Mouse (Mus musculus) stomach, embryonic 14.5 days (tissue): ENCODE data around the gene Gprc5d. TPM values are rescaled to one million over a fixed set of nuclear protein-coding genes. Genes with fewer than 3 reads are reported as not detected.

Source experiments
- ATAC-seq: fragments of 200-750 bp; cut with Nextera tagmentation; 2 replicates; pipeline ENCODE4 v1.8.0; 2017; ENCODE audit warnings: low read depth, moderate TSS enrichment; ENCODE audit not compliant: insufficient number of reproducible peaks, insufficient read depth, low FRiP score
- H3K27ac ChIP-seq: fragments of 300-500 bp; sonication (generic); 2 replicates; pipeline ENCODE4 v1.5.1; 2014; ENCODE audit warnings: mild to moderate bottlenecking, low read length, moderate library complexity, mixed read lengths
- H3K27me3 ChIP-seq: fragments of 300-500 bp; sonication (generic); 2 replicates; pipeline ENCODE4 v1.6.1; 2014; ENCODE audit warnings: low read length, control low read depth, mixed read lengths; ENCODE audit not compliant: control insufficient read depth, insufficient read depth
- H3K36me3 ChIP-seq: fragments of 300-500 bp; sonication (generic); 2 replicates; pipeline ENCODE4 v1.6.1; 2014; ENCODE audit warnings: mild to moderate bottlenecking, control low read depth, low read length, moderate library complexity, mixed read lengths; ENCODE audit not compliant: control insufficient read depth, insufficient read depth
- H3K4me1 ChIP-seq: fragments of 300-500 bp; sonication (generic); 2 replicates; pipeline ENCODE4 v1.6.1; 2014; ENCODE audit warnings: low read length, control low read depth, mixed read lengths; ENCODE audit not compliant: control insufficient read depth, insufficient read depth
- H3K4me2 ChIP-seq: fragments of 300-500 bp; sonication (generic); replicated peaks from 2 replicates; pipeline ENCODE4 v1.6.1; 2014; ENCODE audit warnings: low read depth, low read length, control low read depth
- H3K4me3 ChIP-seq: fragments of 300-500 bp; sonication (generic); 2 replicates; pipeline ENCODE4 v1.5.1; 2014; ENCODE audit warnings: low read depth, low read length, control low read depth
- H3K9ac ChIP-seq: fragments of 300-500 bp; sonication (generic); replicated peaks from 2 replicates; pipeline ENCODE4 v1.6.1; 2014; ENCODE audit warnings: low read depth, mild to moderate bottlenecking, control low read depth, low read length, moderate library complexity, mixed read lengths
- H3K9me3 ChIP-seq: fragments of 300-500 bp; sonication (generic); 2 replicates; pipeline ENCODE4 v1.6.1; 2016; ENCODE audit warnings: low read depth, low read length, control low read depth; ENCODE audit not compliant: control insufficient read depth
- whole genome bisulfite sequencing: fragments of 180-500 bp; shearing (Covaris S2); extraction: QIAGEN DNeasy Blood & Tissue Kit; methylation state at CpG from one replicate; pipeline ENCODE4 v1.1.7; 2014; 5-methylcytosine and 5-hydroxymethylcytosine counted together
- polyA plus RNA-seq: library from polyadenylated mRNA; unstranded; fragments of >200 nt; fragmentation: Nextera tagmentation; extraction: Ambion mirVana; gene quantifications from 2 replicates; pipeline ENCODE4 v1.2.1, GENCODE M21; 2014

Gprc5d gene
- polyA plus RNA-seq, 1 experiment from 2014 or later, result not detected

GRCm38 (mm10) chr6:135157496-135157895 lies 39.4 kb upstream of the Gprc5d start:
- ATAC-seq, result no peak
- H3K9me3 ChIP-seq, result no peaks in the 10 kb centered on the region
- no peak overlapping the region for H3K9ac ChIP-seq

GRCm38 (mm10) chr6:135156597-135156996 lies 38.5 kb upstream of the Gprc5d start:
- Histone ChIP-seq H3K4me3 (no peak overlapping the region), H3K4me1 (no peaks in the 10 kb centered on the region), H3K9me3 (no peaks in the 10 kb centered on the region), H3K9ac (no peak overlapping the region), H3K27ac (no peak overlapping the region), H3K36me3 (no peaks in the 10 kb centered on the region), H3K4me2 (no peak overlapping the region), H3K27me3 (no peaks in the 10 kb centered on the region)
- WGBS, result 78% methylated on average over 8 of the region's 8 CpGs
- ATAC-seq, result no peak

More at GRCm38 (mm10) chr6:135157496-135157895, 39.4 kb upstream of the Gprc5d start:
- Histone ChIP-seq H3K4me1 (no peaks in the 10 kb centered on the region), H3K27me3 (no peaks in the 10 kb centered on the region), H3K36me3 (no peaks in the 10 kb centered on the region), H3K4me3 (no peak overlapping the region), H3K4me2 (no peak overlapping the region), H3K27ac (no peak overlapping the region)
- WGBS, result 55% methylated on average over 4 of the region's 4 CpGs

GRCm38 (mm10) chr6:135153719-135154118 lies 35.6 kb upstream of the Gprc5d start:
- no peak overlapping the region for H3K9ac ChIP-seq
- WGBS, result 86% methylated on average over 5 of the region's 5 CpGs
- no peaks in the 10 kb centered on the region for H3K36me3 ChIP-seq
- no peak for ATAC-seq
- H3K9me3 ChIP-seq, result no peaks in the 10 kb centered on the region
- no peaks in the 10 kb centered on the region for H3K27me3 ChIP-seq
- H3K4me3 ChIP-seq, result no peak overlapping the region
- no peak overlapping the region for H3K27ac ChIP-seq
- H3K4me1 ChIP-seq, result no peaks in the 10 kb centered on the region
- no peak overlapping the region for H3K4me2 ChIP-seq

GRCm38 (mm10) chr6:135150311-135150710 lies 32.2 kb upstream of the Gprc5d start:
- 41% methylated on average over 5 of the region's 5 CpGs for WGBS
- Histone ChIP-seq H3K27me3 (no peaks in the 10 kb centered on the region), H3K4me3 (no peak overlapping the region), H3K4me2 (no peak overlapping the region), H3K27ac (no peak overlapping the region), H3K4me1 (no peaks in the 10 kb centered on the region), H3K9ac (no peak overlapping the region), H3K9me3 (no peaks in the 10 kb centered on the region), H3K36me3 (no peaks in the 10 kb centered on the region; the same call in 1 of the 2 replicates)
- ATAC-seq, result 0 out of 2 replicates have a peak, but pooled peaks have one; percentile 7

- Histone ChIP-seq H3K4me3 (no peak overlapping the region), H3K27ac (no peak overlapping the region), H3K4me1 (no peaks in the 10 kb centered on the region), H3K36me3 (no peaks in the 10 kb centered on the region; the same call in 1 of the 2 replicates), H3K9me3 (no peaks in the 10 kb centered on the region), H3K9ac (no peak overlapping the region), H3K4me2 (no peak overlapping the region), H3K27me3 (no peaks in the 10 kb centered on the region)
- ATAC-seq, result no peak
- WGBS, result 83% methylated on average over 4 of the region's 4 CpGs
Measured at GRCm38 (mm10) chr6:135149722-135150121, 31.6 kb upstream of the Gprc5d start.

GRCm38 (mm10) chr6:135149175-135149574 lies 31.1 kb upstream of the Gprc5d start:
- no peak overlapping the region for H3K9ac ChIP-seq
- 78% methylated on average over 4 of the region's 4 CpGs for WGBS
- no peaks in the 10 kb centered on the region for H3K27me3 ChIP-seq
- no peaks in the 10 kb centered on the region for H3K9me3 ChIP-seq
- H3K27ac ChIP-seq, result no peak overlapping the region
- H3K4me1 ChIP-seq, result no peaks in the 10 kb centered on the region
- H3K36me3 ChIP-seq, result no peaks in the 10 kb centered on the region; the same call in 1 of the 2 replicates
- no peak overlapping the region for H3K4me2 ChIP-seq
- no peak overlapping the region for H3K4me3 ChIP-seq
- ATAC-seq, result no peak

GRCm38 (mm10) chr6:135148506-135148905 lies 30.4 kb upstream of the Gprc5d start:
- Histone ChIP-seq H3K27ac (no peak overlapping the region), H3K4me1 (no peaks in the 10 kb centered on the region), H3K9me3 (no peaks in the 10 kb centered on the region), H3K4me2 (no peak overlapping the region), H3K9ac (no peak overlapping the region), H3K27me3 (no peaks in the 10 kb centered on the region), H3K4me3 (no peak overlapping the region), H3K36me3 (no peaks in the 10 kb centered on the region; the same call in 1 of the 2 replicates)
- no peak for ATAC-seq
- 36% methylated on average over 1 of the region's 1 CpGs for WGBS

GRCm38 (mm10) chr6:135145976-135146375 lies 27.9 kb upstream of the Gprc5d start:
- ATAC-seq, result no peak
- Histone ChIP-seq H3K27me3 (no peaks in the 10 kb centered on the region), H3K4me3 (no peak overlapping the region), H3K4me2 (no peak overlapping the region), H3K36me3 (no peaks in the 10 kb centered on the region; the same call in 1 of the 2 replicates), H3K9me3 (no peaks in the 10 kb centered on the region), H3K9ac (no peak overlapping the region), H3K4me1 (no peaks in the 10 kb centered on the region; the same call in 1 of the 2 replicates), H3K27ac (no peak overlapping the region)
- 91% methylated on average over 5 of the region's 5 CpGs for WGBS

GRCm38 (mm10) chr6:135144516-135144915 lies 26.4 kb upstream of the Gprc5d start:
- WGBS, result 7% methylated on average over 3 of the region's 3 CpGs
- no peaks in the 10 kb centered on the region; the same call in 1 of the 2 replicates for H3K4me1 ChIP-seq
- ATAC-seq, result no peak

More at GRCm38 (mm10) chr6:135144516-135144915, 26.4 kb upstream of the Gprc5d start:
- Histone ChIP-seq H3K9ac (no peak overlapping the region), H3K9me3 (no peaks in the 10 kb centered on the region), H3K27me3 (no peaks in the 10 kb centered on the region), H3K36me3 (no peaks in the 10 kb centered on the region; the same call in 1 of the 2 replicates), H3K4me2 (no peak overlapping the region), H3K27ac (no peak overlapping the region), H3K4me3 (no peak overlapping the region)
